Mouse (Mus musculus): Measurements from ENCODE around the gene Spns3. TPM values are rescaled to one million over a fixed set of nuclear protein-coding genes. Genes with fewer than 3 reads are reported as not detected.
"Not testable (repeated sequence)": the region's sequence is repeated elsewhere in the genome, so short reads cannot be mapped to it uniquely, and the experiment has no call there.

Spns3 gene
- polyA plus RNA-seq, 1 experiment from 2014 or later = not detected

GRCm38 (mm10) chr11:72556470-72556869 lies 6.2 kb upstream of the Spns3 start:
- Histone ChIP-seq H3K27ac (no peak overlapping the region), H3K4me2 (no peak overlapping the region), H3K9ac (replicated peaks) (no peak overlapping the region), H3K36me3 (no peaks in the 10 kb centered on the region), H3K9me3 (no peaks in the 10 kb centered on the region), H3K4me3 (replicated peaks) (no peak overlapping the region), H3K4me1 (replicated peaks) (no peaks in the 10 kb centered on the region), H3K27me3 (peaks cover 2% of the 10 kb centered on the region; the same call in 1 of the 2 replicates)
- ATAC-seq (ENCODE audit: insufficient number of reproducible peaks, insufficient read depth, low FRiP score, low TSS enrichment, low read depth) = no peak
- 93% methylated on average over 4 of the region's 4 CpGs for WGBS

- Histone ChIP-seq H3K36me3 (no peaks in the 10 kb centered on the region), H3K9ac (replicated peaks) (no peak overlapping the region), H3K27me3 (no peaks in the 10 kb centered on the region), H3K4me3 (replicated peaks) (no peak overlapping the region), H3K9me3 (no peaks in the 10 kb centered on the region), H3K27ac (no peak overlapping the region), H3K4me2 (no peak overlapping the region), H3K4me1 (replicated peaks) (no peaks in the 10 kb centered on the region)
- no peak for ATAC-seq (ENCODE audit: insufficient number of reproducible peaks, insufficient read depth, low FRiP score, low TSS enrichment, low read depth)
- WGBS = 82% methylated on average over 7 of the region's 7 CpGs
Measured at GRCm38 (mm10) chr11:72551531-72552105, 1.3 kb upstream of the Spns3 start.

DNA sequence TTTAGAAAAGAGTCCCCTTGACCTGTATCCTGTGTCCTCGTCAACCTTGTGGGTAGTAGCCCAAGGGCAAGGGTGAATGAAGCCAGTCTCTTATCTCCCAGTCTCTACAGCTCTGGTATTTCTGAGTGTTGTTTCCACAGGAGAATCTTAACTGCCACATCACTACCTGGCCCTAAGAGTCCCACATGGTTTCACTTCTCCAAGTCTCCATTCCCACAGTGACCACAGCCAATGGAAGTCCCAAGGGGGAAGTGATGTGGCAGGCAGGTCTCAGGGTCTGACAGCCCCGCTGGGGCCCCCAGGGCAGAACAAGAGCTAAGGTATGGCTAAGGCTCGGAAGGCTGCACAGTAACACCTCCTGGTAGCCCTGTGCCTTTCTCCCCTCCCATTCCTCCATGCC lies 3.1 kb downstream of the Spns3 start:
- H3K9me3 ChIP-seq = no peaks in the 10 kb centered on the region
- no peaks in the 10 kb centered on the region for H3K36me3 ChIP-seq
- no peak overlapping the region for H3K27ac ChIP-seq
- no peak overlapping the region for H3K9ac ChIP-seq (replicated peaks)
- H3K4me1 ChIP-seq (replicated peaks) = no peaks in the 10 kb centered on the region
- no peak for ATAC-seq (ENCODE audit: insufficient number of reproducible peaks, insufficient read depth, low FRiP score, low TSS enrichment, low read depth)
- WGBS = 45% methylated on average over 3 of the region's 3 CpGs
- no peak overlapping the region for H3K4me2 ChIP-seq
- H3K4me3 ChIP-seq (replicated peaks) = no peak overlapping the region
- H3K27me3 ChIP-seq = no peaks in the 10 kb centered on the region

DNA sequence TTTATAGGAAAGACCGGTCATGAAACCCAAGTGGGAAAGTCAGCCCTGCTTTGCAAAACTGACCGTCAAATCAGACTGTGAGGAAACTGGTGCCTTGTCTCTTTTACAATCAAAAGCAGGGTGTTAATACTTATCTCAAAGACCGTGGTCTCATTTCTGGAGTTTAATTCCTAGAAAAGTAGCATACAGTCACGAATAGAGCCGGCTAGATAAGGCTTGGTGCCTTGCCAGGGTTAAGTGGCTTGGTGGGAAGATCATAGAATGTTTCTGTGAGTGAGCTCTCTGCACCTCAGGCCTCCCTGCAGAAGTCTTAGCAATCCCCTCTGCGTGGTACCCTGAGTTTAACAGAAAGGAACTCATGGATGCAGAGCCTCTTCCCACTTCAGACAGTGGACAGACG lies 5.6 kb downstream of the Spns3 start:
- no peaks in the 10 kb centered on the region for H3K36me3 ChIP-seq
- H3K4me3 ChIP-seq (replicated peaks) = no peak overlapping the region
- H3K4me2 ChIP-seq = no peak overlapping the region
- H3K9me3 ChIP-seq = no peaks in the 10 kb centered on the region
- H3K27ac ChIP-seq = no peak overlapping the region
- no peak overlapping the region for H3K9ac ChIP-seq (replicated peaks)
- no peak for ATAC-seq (ENCODE audit: insufficient number of reproducible peaks, insufficient read depth, low FRiP score, low TSS enrichment, low read depth)
- H3K4me1 ChIP-seq (replicated peaks) = no peaks in the 10 kb centered on the region
- 77% methylated on average over 7 of the region's 7 CpGs for WGBS
- no peaks in the 10 kb centered on the region for H3K27me3 ChIP-seq

GRCm38 (mm10) chr11:72543692-72544091 lies 6.6 kb downstream of the Spns3 start:
- not testable (repeated sequence) for ATAC-seq (ENCODE audit: insufficient number of reproducible peaks, insufficient read depth, low FRiP score, low TSS enrichment, low read depth); H3K36me3 ChIP-seq; H3K4me1 ChIP-seq (replicated peaks); H3K4me3 ChIP-seq (replicated peaks); H3K27me3 ChIP-seq; H3K9ac ChIP-seq (replicated peaks); H3K4me2 ChIP-seq; H3K27ac ChIP-seq; H3K9me3 ChIP-seq
- WGBS = 91% methylated on average over 1 of the region's 1 CpGs

DNA sequence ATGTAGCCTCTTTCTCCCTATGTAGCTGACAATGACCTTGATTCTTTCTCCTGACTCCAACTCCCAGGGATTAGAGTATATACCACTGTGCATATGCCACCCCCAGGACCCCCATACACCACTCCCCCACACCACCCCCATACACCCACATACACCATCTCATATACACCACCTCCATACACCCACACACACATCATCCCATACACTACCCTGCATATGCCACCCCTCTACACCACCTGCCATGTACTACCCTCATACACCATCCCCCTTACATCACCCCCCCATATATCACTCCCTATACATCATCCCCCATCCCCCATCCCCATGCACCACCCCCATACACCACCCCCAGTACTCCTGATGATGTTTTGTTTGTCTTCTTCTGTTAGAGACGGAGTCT lies 7.7 kb downstream of the Spns3 start:
- H3K9ac ChIP-seq (replicated peaks) = no peak overlapping the region
- H3K27me3 ChIP-seq = no peaks in the 10 kb centered on the region
- H3K27ac ChIP-seq = no peak overlapping the region
- no peak overlapping the region for H3K4me3 ChIP-seq (replicated peaks)
- no peak for ATAC-seq (ENCODE audit: insufficient number of reproducible peaks, insufficient read depth, low FRiP score, low TSS enrichment, low read depth)
- whole genome bisulfite sequencing = 95% methylated on average over 1 of the region's 1 CpGs
- no peak overlapping the region for H3K4me2 ChIP-seq
- no peaks in the 10 kb centered on the region; the same call in 1 of the 2 replicates for H3K4me1 ChIP-seq (replicated peaks)
- no peaks in the 10 kb centered on the region for H3K9me3 ChIP-seq
- H3K36me3 ChIP-seq = no peaks in the 10 kb centered on the region

DNA sequence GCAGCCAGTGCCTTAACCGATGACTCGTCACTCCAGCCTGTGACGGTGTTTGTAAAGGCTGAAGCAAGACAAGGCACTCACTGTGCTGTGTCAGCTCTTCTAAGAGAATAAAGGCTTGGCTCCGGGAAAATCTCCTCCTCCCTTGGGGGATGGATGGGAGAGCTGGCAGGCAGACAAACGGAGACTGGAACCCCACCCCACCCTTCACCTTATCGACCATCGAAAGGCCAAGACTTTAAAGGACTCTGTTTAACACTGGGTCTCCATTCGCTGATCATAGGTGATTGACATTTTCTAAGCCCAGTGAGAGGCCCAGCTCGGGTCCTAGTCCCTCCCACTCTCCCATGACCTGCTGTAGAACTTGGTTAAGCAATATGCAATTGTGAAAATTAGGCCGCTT lies 8.4 kb downstream of the Spns3 start:
- Histone ChIP-seq H3K4me2 (no peak overlapping the region), H3K9ac (replicated peaks) (no peak overlapping the region), H3K4me3 (replicated peaks) (no peak overlapping the region), H3K36me3 (no peaks in the 10 kb centered on the region), H3K27ac (no peak overlapping the region), H3K4me1 (replicated peaks) (no peaks in the 10 kb centered on the region; the same call in 1 of the 2 replicates), H3K27me3 (no peaks in the 10 kb centered on the region), H3K9me3 (no peaks in the 10 kb centered on the region)
- 65% methylated on average over 10 of the region's 10 CpGs for WGBS
- no peak for ATAC-seq (ENCODE audit: insufficient number of reproducible peaks, insufficient read depth, low FRiP score, low TSS enrichment, low read depth)

DNA sequence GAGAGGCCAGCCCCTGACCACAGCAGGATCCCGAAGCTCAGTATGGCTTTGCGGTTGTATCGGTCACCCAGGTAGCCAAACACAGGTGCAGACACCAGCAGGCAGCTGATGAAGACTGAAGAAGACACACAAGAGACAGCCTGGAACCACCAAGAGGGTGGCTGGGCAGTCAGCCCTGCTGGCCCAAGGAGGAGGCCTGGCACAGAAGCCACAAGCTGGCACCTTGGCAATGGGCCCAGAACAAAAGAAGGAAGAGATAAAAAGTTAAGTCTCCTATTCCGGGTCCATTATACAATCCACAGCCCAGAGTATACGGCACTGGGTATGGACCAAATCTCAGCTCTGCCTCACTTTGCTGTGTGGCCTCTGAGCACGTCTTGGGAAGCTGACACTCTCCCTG lies 9.9 kb downstream of the Spns3 start:
- no peak overlapping the region for H3K4me3 ChIP-seq (replicated peaks)
- no peak for ATAC-seq (ENCODE audit: insufficient number of reproducible peaks, insufficient read depth, low FRiP score, low TSS enrichment, low read depth)

GRCm38 (mm10) chr11:72538811-72539210 lies 11.5 kb downstream of the Spns3 start:
- Histone ChIP-seq H3K4me2 (no peak overlapping the region), H3K27ac (no peak overlapping the region), H3K36me3 (no peaks in the 10 kb centered on the region), H3K9ac (replicated peaks) (no peak overlapping the region), H3K4me3 (replicated peaks) (no peak overlapping the region), H3K9me3 (no peaks in the 10 kb centered on the region), H3K4me1 (replicated peaks) (no peaks in the 10 kb centered on the region; the same call in 1 of the 2 replicates), H3K27me3 (no peaks in the 10 kb centered on the region)
- WGBS = 93% methylated on average over 7 of the region's 7 CpGs
- no peak for ATAC-seq (ENCODE audit: insufficient number of reproducible peaks, insufficient read depth, low FRiP score, low TSS enrichment, low read depth)

More for the DNA sequence above, 9.9 kb downstream of the Spns3 start:
- H3K36me3 ChIP-seq = no peaks in the 10 kb centered on the region
- WGBS = 89% methylated on average over 6 of the region's 6 CpGs
- H3K9me3 ChIP-seq = no peaks in the 10 kb centered on the region
- H3K4me2 ChIP-seq = no peak overlapping the region
- H3K4me1 ChIP-seq (replicated peaks) = no peaks in the 10 kb centered on the region; the same call in 1 of the 2 replicates
- H3K27me3 ChIP-seq = no peaks in the 10 kb centered on the region
- no peak overlapping the region for H3K27ac ChIP-seq
- H3K9ac ChIP-seq (replicated peaks) = no peak overlapping the region

DNA sequence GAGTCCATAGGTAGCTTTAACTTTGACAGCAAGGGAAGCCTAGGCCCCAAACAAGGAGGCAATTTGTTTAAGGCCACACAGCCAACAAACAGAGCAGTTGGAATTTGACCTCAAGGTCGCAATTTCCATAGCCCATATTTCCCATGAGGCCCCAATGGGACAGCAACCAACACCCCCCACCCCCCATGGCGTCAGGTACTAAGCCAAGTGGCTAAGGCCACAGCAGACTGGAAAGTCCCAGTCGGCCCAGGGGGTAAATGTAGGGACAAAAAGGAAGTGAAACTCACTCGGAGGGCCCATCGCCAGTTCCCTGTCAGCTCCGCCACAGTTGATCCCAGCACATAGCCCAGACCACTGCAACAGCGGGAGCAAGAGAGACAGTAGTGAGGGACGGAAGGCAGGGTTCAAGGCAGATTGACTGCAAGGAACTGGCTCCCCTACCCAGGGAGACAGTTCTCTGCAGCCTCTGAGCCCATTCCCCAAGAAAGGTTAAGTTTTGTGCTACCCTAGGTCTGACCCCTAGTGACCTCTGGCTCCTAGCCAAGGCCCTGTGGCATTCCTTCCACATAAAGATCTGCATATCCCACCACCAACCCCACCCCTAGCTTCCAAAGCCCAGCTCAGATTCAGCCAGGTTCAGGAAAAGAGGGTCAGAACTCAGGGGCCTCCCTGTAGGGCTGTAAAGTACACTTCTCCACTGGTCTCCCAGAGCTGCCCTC lies 12.1 kb downstream of the Spns3 start:
- Histone ChIP-seq H3K4me1 (replicated peaks) (no peaks in the 10 kb centered on the region; the same call in 1 of the 2 replicates), H3K27ac (no peak overlapping the region), H3K4me2 (no peak overlapping the region), H3K9me3 (no peaks in the 10 kb centered on the region), H3K9ac (replicated peaks) (no peak overlapping the region), H3K4me3 (replicated peaks) (no peak overlapping the region), H3K27me3 (no peaks in the 10 kb centered on the region), H3K36me3 (no peaks in the 10 kb centered on the region)
- ATAC-seq (ENCODE audit: insufficient number of reproducible peaks, insufficient read depth, low FRiP score, low TSS enrichment, low read depth) = no peak
- 67% methylated on average over 8 of the region's 8 CpGs for WGBS

DNA sequence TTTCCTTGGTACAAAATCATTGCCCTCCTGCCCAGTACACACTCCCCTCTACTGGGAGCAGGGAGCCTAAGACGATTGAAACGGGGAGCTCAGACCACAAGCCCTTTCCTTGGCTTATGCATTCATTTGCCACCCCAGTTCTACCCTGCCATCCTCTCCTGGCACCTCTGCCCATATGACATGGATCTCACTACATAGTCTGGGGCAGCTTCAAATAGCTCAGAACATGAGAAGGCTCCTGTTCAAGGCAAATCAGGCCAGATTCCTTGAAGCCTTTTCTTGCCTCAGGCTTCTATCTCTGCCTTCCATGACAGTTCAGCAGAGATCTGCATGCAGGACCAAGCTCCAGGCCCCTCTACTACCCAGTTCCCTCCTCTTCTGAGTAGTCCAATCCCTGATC lies 12.8 kb downstream of the Spns3 start:
- Histone ChIP-seq H3K4me2 (no peak overlapping the region), H3K9ac (replicated peaks) (no peak overlapping the region), H3K4me3 (replicated peaks) (no peak overlapping the region), H3K36me3 (no peaks in the 10 kb centered on the region), H3K27me3 (no peaks in the 10 kb centered on the region), H3K4me1 (replicated peaks) (no peaks in the 10 kb centered on the region; the same call in 1 of the 2 replicates), H3K27ac (no peak overlapping the region), H3K9me3 (no peaks in the 10 kb centered on the region)
- 88% methylated on average over 2 of the region's 2 CpGs for WGBS
- no peak for ATAC-seq (ENCODE audit: insufficient number of reproducible peaks, insufficient read depth, low FRiP score, low TSS enrichment, low read depth)

DNA sequence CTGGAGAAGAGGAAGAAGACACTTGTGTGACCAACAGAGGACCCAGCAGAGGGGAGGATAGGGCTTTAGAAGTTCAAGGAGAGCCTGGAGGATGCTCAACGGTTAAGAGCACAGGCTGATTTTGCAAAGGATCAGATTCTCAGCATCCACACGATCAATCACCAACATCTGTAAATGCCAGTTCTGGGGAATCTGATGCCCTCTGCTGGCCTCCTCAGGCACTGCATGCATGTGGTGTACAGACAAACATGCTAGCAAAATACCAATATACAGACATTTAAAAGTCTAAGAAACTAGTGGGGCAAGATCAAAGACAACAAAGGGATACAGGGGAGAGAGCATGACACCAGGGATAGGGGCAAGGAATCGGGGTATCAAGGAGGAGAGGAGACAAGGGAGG lies 14.8 kb downstream of the Spns3 start:
- WGBS = 75% methylated on average over 3 of the region's 3 CpGs
- no peaks in the 10 kb centered on the region; the same call in 1 of the 2 replicates for H3K4me1 ChIP-seq (replicated peaks)

More for the DNA sequence above, 14.8 kb downstream of the Spns3 start:
- Histone ChIP-seq H3K36me3 (no peaks in the 10 kb centered on the region), H3K4me2 (no peak overlapping the region), H3K4me3 (replicated peaks) (no peak overlapping the region), H3K27ac (no peak overlapping the region), H3K9me3 (no peaks in the 10 kb centered on the region), H3K9ac (replicated peaks) (no peak overlapping the region), H3K27me3 (no peaks in the 10 kb centered on the region)
- ATAC-seq (ENCODE audit: insufficient number of reproducible peaks, insufficient read depth, low FRiP score, low TSS enrichment, low read depth) = no peak
